Mouse (Mus musculus): ENCODE data around the gene Ripor2. TPM values are rescaled to one million over a fixed set of nuclear protein-coding genes. Genes with fewer than 3 reads are reported as not detected.
A peak's percentile ranks its signal among the peaks of the same experiment; 100 is the strongest.

Gene Ripor2
- total RNA-seq, 2 experiments from 2014 or later = 55.7 to 56.5 TPM

- intact Hi-C loops (cut with DNase I) = no loop called here
- DNase-seq = no peak
These were observed 3.7 kb upstream of the Ripor2 start for GRCm38 (mm10) chr13:24578317-24578716.

- intact Hi-C loops (cut with DNase I) = no loop called here
- DNase-seq = no peak
These were observed 1.2 kb upstream of the Ripor2 start for GRCm38 (mm10) chr13:24580759-24581158.

- intact Hi-C loops (cut with DNase I) = no loop called here
- no peak for DNase-seq
These were observed 2.4 kb downstream of the Ripor2 start for GRCm38 (mm10) chr13:24584403-24584802.

- DNase-seq = no peak
- intact Hi-C loops (cut with DNase I) = no loop called here
These were observed 2.9 kb downstream of the Ripor2 start for GRCm38 (mm10) chr13:24584841-24585240.

GRCm38 (mm10) chr13:24585369-24585768, 3.4 kb downstream of the Ripor2 start:
- no peak for DNase-seq
- intact Hi-C loops (cut with DNase I) = no loop called here

- intact Hi-C loops (cut with DNase I) = no loop called here
- DNase-seq = no peak
These were observed 5.4 kb downstream of the Ripor2 start for GRCm38 (mm10) chr13:24587192-24587895.

GRCm38 (mm10) chr13:24588603-24589002, 6.6 kb downstream of the Ripor2 start:
- no peak for DNase-seq
- intact Hi-C loops (cut with DNase I) = no loop called here

GRCm38 (mm10) chr13:24591737-24592136, 9.7 kb downstream of the Ripor2 start:
- DNase-seq = no peak
- intact Hi-C loops (cut with DNase I) = no loop called here

GRCm38 (mm10) chr13:24594303-24594702, 12.3 kb downstream of the Ripor2 start:
- no peak for DNase-seq
- intact Hi-C loops (cut with DNase I) = no loop called here

GRCm38 (mm10) chr13:24599631-24600041, 17.6 kb downstream of the Ripor2 start:
- DNase-seq = no peak
- intact Hi-C loops (cut with DNase I) = no loop called here

- intact Hi-C loops (cut with DNase I) = no loop called here
- DNase-seq = no peak
These were observed 21.0 kb downstream of the Ripor2 start for GRCm38 (mm10) chr13:24602978-24603377.

GRCm38 (mm10) chr13:24603591-24604009, 21.6 kb downstream of the Ripor2 start:
- intact Hi-C loops (cut with DNase I) = no loop called here
- no peak for DNase-seq

GRCm38 (mm10) chr13:24604096-24604495, 22.1 kb downstream of the Ripor2 start:
- intact Hi-C loops (cut with DNase I) = no loop called here
- DNase-seq = no peak

- intact Hi-C loops (cut with DNase I) = no loop called here
- DNase-seq = peak; percentile 63
These were observed 23.0 kb downstream of the Ripor2 start for GRCm38 (mm10) chr13:24604761-24605591.

- intact Hi-C loops (cut with DNase I) = no loop called here
- DNase-seq = no peak
These were observed 23.8 kb downstream of the Ripor2 start for GRCm38 (mm10) chr13:24605755-24606154.

- intact Hi-C loops (cut with DNase I) = no loop called here
- no peak for DNase-seq
These were observed 26.0 kb downstream of the Ripor2 start for GRCm38 (mm10) chr13:24607961-24608360.

GRCm38 (mm10) chr13:24608709-24609108, 26.7 kb downstream of the Ripor2 start:
- intact Hi-C loops (cut with DNase I) = no loop called here

GRCm38 (mm10) chr13:24610883-24611282, 28.9 kb downstream of the Ripor2 start:
- DNase-seq = no peak
- intact Hi-C loops (cut with DNase I) = no loop called here

More at GRCm38 (mm10) chr13:24608709-24609108, 26.7 kb downstream of the Ripor2 start:
- DNase-seq = no peak

GRCm38 (mm10) chr13:24613031-24613430, 31.0 kb downstream of the Ripor2 start:
- DNase-seq = no peak
- intact Hi-C loops (cut with DNase I) = no loop called here

GRCm38 (mm10) chr13:24613433-24613832, 31.4 kb downstream of the Ripor2 start:
- no peak for DNase-seq
- intact Hi-C loops (cut with DNase I) = no loop called here

GRCm38 (mm10) chr13:24613927-24614780, 32.2 kb downstream of the Ripor2 start:
- DNase-seq = no peak
- intact Hi-C loops (cut with DNase I) = no loop called here
